Mouse (Mus musculus) lung, embryonic 16.5 days (tissue): ENCODE measurements around the gene Nacc1. TPM values are rescaled to one million over a fixed set of nuclear protein-coding genes. Genes with fewer than 3 reads are reported as not detected.

Experiments used
- ATAC-seq: fragments of 200-750 bp; cut with Nextera tagmentation; 2 replicates; pipeline ENCODE4 v1.8.0; 2017; ENCODE audit warnings: low read depth, mild to moderate bottlenecking, moderate library complexity
- H3K27ac ChIP-seq: fragments of 300-500 bp; sonication (generic); 2 replicates; pipeline ENCODE4 v1.5.1; 2014; ENCODE audit warnings: mild to moderate bottlenecking, control low read depth, low read length
- H3K27me3 ChIP-seq: fragments of 300-500 bp; sonication (generic); 2 replicates; pipeline ENCODE4 v1.6.1; 2014; ENCODE audit warnings: low read depth, low read length, mixed read lengths; ENCODE audit not compliant: control insufficient read depth, insufficient read depth
- H3K36me3 ChIP-seq: fragments of 300-500 bp; sonication (generic); 2 replicates; pipeline ENCODE4 v1.6.1; 2014; ENCODE audit warnings: low read length; ENCODE audit not compliant: control insufficient read depth, insufficient read depth
- H3K4me1 ChIP-seq: fragments of 300-500 bp; sonication (generic); replicated peaks from 2 replicates; pipeline ENCODE4 v1.6.1; 2014; ENCODE audit warnings: low read length, mixed read lengths; ENCODE audit not compliant: control insufficient read depth, insufficient read depth
- H3K4me2 ChIP-seq: fragments of 300-500 bp; sonication (generic); 2 replicates; pipeline ENCODE4 v1.6.1; 2014; ENCODE audit warnings: low read depth, low read length, control low read depth
- H3K4me3 ChIP-seq: fragments of 300-500 bp; sonication (generic); 2 replicates; pipeline ENCODE4 v1.5.1; 2014; ENCODE audit warnings: mild to moderate bottlenecking, low read length, control low read depth
- H3K9ac ChIP-seq: fragments of 300-500 bp; sonication (generic); 2 replicates; pipeline ENCODE4 v1.6.1; 2014; ENCODE audit warnings: low read length, control low read depth
- H3K9me3 ChIP-seq: fragments of 300-500 bp; sonication (generic); 2 replicates; pipeline ENCODE4 v1.6.1; 2016; ENCODE audit warnings: low read length; ENCODE audit not compliant: control insufficient read depth
- WGBS: fragments of 180-500 bp; shearing (Covaris S2); extraction: QIAGEN DNeasy Blood & Tissue Kit; methylation state at CpG from one replicate; pipeline ENCODE4 v1.1.7; 2014; 5-methylcytosine and 5-hydroxymethylcytosine counted together
- polyA plus RNA-seq: library from polyadenylated mRNA; unstranded; fragments of >200 nt; fragmentation: Nextera tagmentation; extraction: Ambion mirVana; gene quantifications from 2 replicates; pipeline ENCODE4 v1.2.1, GENCODE M21; 2015

Gene Nacc1
- polyA plus RNA-seq, 1 experiment from 2014 or later = 19.5 TPM

GRCm38 (mm10) chr8:84718476-84718875 lies 30.8 kb upstream of the Nacc1 start:
- Histone ChIP-seq H3K36me3 (peaks cover 30% of the 10 kb centered on the region), H3K4me1 (peaks cover 39% of the 10 kb centered on the region), H3K4me3 (no peak overlapping the region), H3K9ac (no peak overlapping the region), H3K27me3 (no peaks in the 10 kb centered on the region), H3K4me2 (no peak overlapping the region), H3K9me3 (no peaks in the 10 kb centered on the region), H3K27ac (no peak overlapping the region)
- no peak for ATAC-seq
- WGBS = 87% methylated on average over 5 of the region's 5 CpGs

- no peak overlapping the region for H3K27ac ChIP-seq
- no peak overlapping the region for H3K4me2 ChIP-seq
- no peaks in the 10 kb centered on the region for H3K27me3 ChIP-seq
- H3K9ac ChIP-seq = no peak overlapping the region
- no peak overlapping the region for H3K4me3 ChIP-seq
- peaks cover 37% of the 10 kb centered on the region for H3K4me1 ChIP-seq
- ATAC-seq = no peak
- WGBS = 90% methylated on average over 11 of the region's 11 CpGs
- peaks cover 28% of the 10 kb centered on the region for H3K36me3 ChIP-seq
- no peaks in the 10 kb centered on the region for H3K9me3 ChIP-seq
Measured at GRCm38 (mm10) chr8:84716790-84717189, 29.1 kb upstream of the Nacc1 start.

- Histone ChIP-seq H3K9ac (no peak overlapping the region; the same call in 1 of the 2 replicates), H3K27me3 (no peaks in the 10 kb centered on the region), H3K9me3 (no peaks in the 10 kb centered on the region), H3K4me2 (no peak overlapping the region), H3K4me3 (no peak overlapping the region), H3K36me3 (peaks cover 21% of the 10 kb centered on the region), H3K4me1 (peaks cover 42% of the 10 kb centered on the region), H3K27ac (no peak overlapping the region)
- ATAC-seq = no peak
- 45% methylated on average over 27 of the region's 27 CpGs for WGBS
Measured at GRCm38 (mm10) chr8:84715893-84716468, 28.3 kb upstream of the Nacc1 start.

- Histone ChIP-seq H3K4me2 (no peak overlapping the region), H3K9ac (peak overlapping the region; percentile 44), H3K27ac (peak overlapping the region; percentile 92), H3K9me3 (no peaks in the 10 kb centered on the region), H3K4me3 (no peak overlapping the region), H3K4me1 (peaks cover 49% of the 10 kb centered on the region), H3K27me3 (no peaks in the 10 kb centered on the region), H3K36me3 (peaks cover 15% of the 10 kb centered on the region)
- ATAC-seq = no peak
- 62% methylated on average over 4 of the region's 4 CpGs for WGBS
Measured at GRCm38 (mm10) chr8:84714161-84714560, 26.5 kb upstream of the Nacc1 start.

- Histone ChIP-seq H3K4me2 (no peak overlapping the region), H3K36me3 (peaks cover 9% of the 10 kb centered on the region), H3K4me1 (peaks cover 53% of the 10 kb centered on the region), H3K4me3 (no peak overlapping the region), H3K9ac (peak overlapping the region; percentile 44), H3K27me3 (no peaks in the 10 kb centered on the region), H3K9me3 (no peaks in the 10 kb centered on the region), H3K27ac (peak overlapping the region; percentile 92)
- WGBS = 50% methylated on average over 4 of the region's 4 CpGs
- no peak for ATAC-seq
Measured at GRCm38 (mm10) chr8:84713381-84713780, 25.7 kb upstream of the Nacc1 start.

GRCm38 (mm10) chr8:84712759-84713120 lies 25.1 kb upstream of the Nacc1 start:
- Histone ChIP-seq H3K27ac (peak overlapping the region; percentile 92), H3K27me3 (peaks cover under 1% of the 10 kb centered on the region; the same call in 1 of the 2 replicates), H3K9me3 (no peaks in the 10 kb centered on the region), H3K36me3 (peaks cover 9% of the 10 kb centered on the region), H3K4me1 (peaks cover 59% of the 10 kb centered on the region), H3K4me2 (no peak overlapping the region), H3K4me3 (no peak overlapping the region), H3K9ac (peak overlapping the region; percentile 44)
- peak; percentile 57 for ATAC-seq
- WGBS = 4% methylated on average over 3 of the region's 3 CpGs

GRCm38 (mm10) chr8:84711933-84712758 lies 24.5 kb upstream of the Nacc1 start:
- Histone ChIP-seq H3K27me3 (peaks cover 6% of the 10 kb centered on the region), H3K9ac (peak overlapping the region; percentile 61)

GRCm38 (mm10) chr8:84711312-84711711 lies 23.6 kb upstream of the Nacc1 start:
- no peak overlapping the region for H3K4me2 ChIP-seq
- H3K4me1 ChIP-seq = peaks cover 73% of the 10 kb centered on the region
- peaks cover 5% of the 10 kb centered on the region; the same call in 1 of the 2 replicates for H3K36me3 ChIP-seq
- peak overlapping the region; percentile 92 for H3K27ac ChIP-seq
- ATAC-seq = no peak
- WGBS = 36% methylated on average over 3 of the region's 3 CpGs
- H3K9ac ChIP-seq = peak overlapping the region; percentile 61
- H3K27me3 ChIP-seq = peaks cover 7% of the 10 kb centered on the region
- H3K9me3 ChIP-seq = no peaks in the 10 kb centered on the region
- H3K4me3 ChIP-seq = no peak overlapping the region

More at GRCm38 (mm10) chr8:84711933-84712758, 24.5 kb upstream of the Nacc1 start:
- H3K36me3 ChIP-seq = peaks cover 9% of the 10 kb centered on the region
- H3K27ac ChIP-seq = peak overlapping the region; percentile 92
- no peaks in the 10 kb centered on the region for H3K9me3 ChIP-seq
- peak; percentile 92 for ATAC-seq
- peaks cover 65% of the 10 kb centered on the region for H3K4me1 ChIP-seq
- WGBS = 16% methylated on average over 11 of the region's 11 CpGs
- H3K4me2 ChIP-seq = peak overlapping the region; percentile 38
- H3K4me3 ChIP-seq = no peak overlapping the region

GRCm38 (mm10) chr8:84709931-84710330 lies 22.3 kb upstream of the Nacc1 start:
- H3K27ac ChIP-seq = 0 out of 2 replicates have a peak overlapping the region, but pooled peaks have one; percentile 24
- peaks cover 7% of the 10 kb centered on the region for H3K27me3 ChIP-seq
- H3K4me3 ChIP-seq = no peak overlapping the region
- 94% methylated on average over 1 of the region's 1 CpGs for WGBS
- no peak overlapping the region for H3K9ac ChIP-seq
- no peak overlapping the region for H3K4me2 ChIP-seq
- no peaks in the 10 kb centered on the region for H3K9me3 ChIP-seq
- H3K4me1 ChIP-seq = peaks cover 77% of the 10 kb centered on the region
- no peak for ATAC-seq
- H3K36me3 ChIP-seq = no peaks in the 10 kb centered on the region
